Mouse (Mus musculus): ENCODE measurements at regions not wholly inside any gene's neighbourhood (a gene's known extent, or its start where the extent isn't known, plus 50 kb on each side); places are given as distances from the start of the nearest gene placed in this dataset.

DNA sequence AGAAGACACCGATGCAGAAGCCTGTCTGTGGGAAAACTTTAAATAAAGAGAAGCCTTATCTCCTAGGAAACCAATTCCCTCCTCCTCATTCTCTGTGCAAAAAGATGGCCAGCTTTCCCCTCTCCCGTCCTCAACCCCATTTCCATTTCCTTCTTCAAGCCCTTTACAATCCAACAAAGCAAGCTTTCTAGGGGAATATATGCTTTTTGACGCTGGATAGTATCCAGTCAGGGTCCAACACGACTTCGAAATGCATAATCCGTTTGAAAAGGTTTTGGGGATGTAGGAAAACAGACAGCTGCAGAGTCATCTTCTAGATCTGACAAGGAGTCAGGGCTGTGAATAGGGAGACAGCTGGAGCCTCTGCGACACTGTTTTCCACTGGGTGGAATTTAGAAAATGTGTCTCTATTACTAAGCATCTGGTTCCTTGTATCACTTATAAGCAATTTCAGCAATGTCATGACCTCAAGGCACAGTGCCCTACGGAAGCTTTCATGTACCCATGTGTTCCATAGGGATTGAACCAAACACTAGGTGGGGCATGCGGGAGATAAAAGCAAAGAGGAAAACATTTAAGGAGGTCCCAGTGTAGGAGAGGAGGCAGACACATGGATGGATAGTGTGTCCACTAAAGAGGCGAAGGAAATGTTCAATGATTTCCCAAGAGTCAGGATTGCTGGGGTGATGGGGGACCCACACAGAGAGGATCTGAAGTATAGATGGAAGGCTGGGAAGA is 68.4 kb upstream of the Grin2b start:
- TF ChIP-seq POLR2A (IDR thresholded peaks at IDR 0.05; ENCODE audit: insufficient read depth, low read depth, low read length) (no peak), CTCF (IDR thresholded peaks at IDR 0.05; ENCODE audit: insufficient read depth, low read depth, low read length) (no peak)
